Mouse (Mus musculus): ENCODE measurements around the gene Enoph1. TPM values are rescaled to one million over a fixed set of nuclear protein-coding genes. Genes with fewer than 3 reads are reported as not detected.

Gene Enoph1
- total and polyA plus RNA-seq, 3 experiments: 50.4 to 67.3 (median 52.4) TPM

DNA sequence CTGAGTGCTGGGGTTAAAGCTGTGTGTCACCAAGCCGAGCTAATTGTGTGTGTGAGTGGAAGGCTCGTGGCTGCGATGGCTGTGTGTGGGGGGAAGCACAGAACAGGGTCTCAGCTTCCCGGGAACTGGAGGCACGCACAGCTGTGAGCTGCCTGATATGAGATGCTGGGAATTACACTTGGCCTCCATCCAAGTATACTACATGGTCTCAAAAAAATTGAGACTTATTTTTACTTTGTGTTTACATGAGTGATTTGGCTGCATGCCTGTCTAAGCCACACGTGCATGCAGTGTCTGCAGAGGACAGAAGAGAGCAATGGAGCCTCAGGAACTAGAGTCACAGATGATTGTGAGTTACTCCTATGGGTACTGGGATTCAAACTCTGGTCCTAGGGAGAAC, 9.7 kb upstream of the Enoph1 start:
- no peak for TF ChIP-seq ZMIZ1 (IDR thresholded peaks at IDR 0.05; ENCODE audit: low read depth, low read length)
- TF ChIP-seq MEF2A (IDR thresholded peaks at IDR 0.05; ENCODE audit: borderline replicate concordance, low read depth, low read length): no peak
- no peak for TF ChIP-seq TCF12 (IDR thresholded peaks at IDR 0.05; ENCODE audit: low read depth, low read length)
- TF ChIP-seq ETS1 (conservative IDR thresholded peaks at IDR 0.05; ENCODE audit: low read depth, low read length): no peak
- TF ChIP-seq USF2 (conservative IDR thresholded peaks at IDR 0.05; ENCODE audit: low read depth, low read length): no peak
- TF ChIP-seq UBTF (IDR thresholded peaks at IDR 0.05; ENCODE audit: low read depth, low read length): no peak
- no peak for TF ChIP-seq PAX5 (IDR thresholded peaks at IDR 0.05; ENCODE audit: low read length)
- TF ChIP-seq MAZ (IDR thresholded peaks at IDR 0.05; ENCODE audit: low read depth, low read length): no peak
- no peak for TF ChIP-seq ZKSCAN1 (IDR thresholded peaks at IDR 0.05; ENCODE audit: borderline replicate concordance, low read depth, low read length)
- TF ChIP-seq MXI1 (IDR thresholded peaks at IDR 0.05; ENCODE audit: low read depth, low read length): no peak
- no peak for TF ChIP-seq RAD21 (IDR thresholded peaks at IDR 0.05; ENCODE audit: low read depth, low read length)
- Histone ChIP-seq H3K9me3 (replicated peaks; ENCODE audit: low read length) (no peaks in the 10 kb centered on the region), H3K4me1 (ENCODE audit: control insufficient read depth in 1 of 2, insufficient read depth in 2 of 2) (peaks cover 0 to 5% of the 10 kb centered on the region in 2 experiments; a peak in 2 of 4 replicates), H3K4me3 (replicated peaks in 1 of 3; ENCODE audit: low read depth in 2 of 3, low read length in 2 of 3, poor library complexity in 1 of 3) (no peak overlapping the region), H3K4me2 (ENCODE audit: insufficient read depth, low read depth, poor library complexity, severe bottlenecking) (no peak overlapping the region), H3K27ac (ENCODE audit: insufficient read depth, low read depth) (no peak overlapping the region), H3K9ac (ENCODE audit: insufficient read depth, low read depth) (no peak overlapping the region), H3K36me3 (replicated peaks in 1 of 2; ENCODE audit: control insufficient read depth in 1 of 2, insufficient read depth in 1 of 2, low read length in 1 of 2) (peaks cover 24 to 39% of the 10 kb centered on the region in 2 experiments), H3K79me2 (replicated peaks; ENCODE audit: control insufficient read depth, extremely low read depth, insufficient read depth, poor library complexity, severe bottlenecking) (peaks cover 14% of the 10 kb centered on the region), H3K27me3 (replicated peaks) (no peaks in the 10 kb centered on the region)
- DNase-seq (ENCODE audit: extremely low read depth): no peak
- in situ Hi-C loops (cut with MboI; ENCODE audit: low pct_ligation_motif_present, low pct_unique_long_range_greater_than_20kb, low sequenced_read_pairs): no loop called here
- dilution Hi-C loops (cut with MboI; ENCODE audit: extremely low pct_ligation_motif_present, extremely low pct_unique_long_range_greater_than_20kb, low sequenced_read_pairs): no loop called here

DNA sequence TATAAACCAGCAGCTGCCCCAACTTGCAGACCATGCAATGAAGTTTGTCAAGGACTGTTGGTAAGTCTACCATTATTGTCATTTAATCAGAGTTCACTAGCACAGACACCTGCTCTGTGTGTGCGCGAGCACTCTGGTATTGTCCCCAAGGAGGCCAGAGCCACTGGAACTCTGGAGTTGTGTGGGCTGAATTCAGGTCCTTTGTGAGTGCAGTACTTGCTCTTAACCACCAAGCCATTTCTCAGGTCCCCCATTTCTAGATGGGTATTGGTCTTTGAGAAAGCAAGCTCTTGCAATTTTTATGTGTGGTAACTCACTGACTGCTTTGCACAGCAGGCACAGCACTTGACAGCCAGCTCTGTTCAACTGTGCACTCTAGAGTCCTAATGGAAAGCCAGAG, 7.7 kb upstream of the Enoph1 start:
- Histone ChIP-seq H3K9me3 (replicated peaks; ENCODE audit: low read length) (no peaks in the 10 kb centered on the region), H3K27me3 (replicated peaks) (no peaks in the 10 kb centered on the region), H3K4me3 (replicated peaks in 1 of 3; ENCODE audit: low read depth in 2 of 3, low read length in 2 of 3, poor library complexity in 1 of 3) (no peak overlapping the region), H3K27ac (ENCODE audit: insufficient read depth, low read depth) (no peak overlapping the region), H3K36me3 (replicated peaks in 1 of 2; ENCODE audit: control insufficient read depth in 1 of 2, insufficient read depth in 1 of 2, low read length in 1 of 2) (peaks cover 34 to 58% of the 10 kb centered on the region in 2 experiments), H3K79me2 (replicated peaks; ENCODE audit: control insufficient read depth, extremely low read depth, insufficient read depth, poor library complexity, severe bottlenecking) (peaks cover 31% of the 10 kb centered on the region), H3K9ac (ENCODE audit: insufficient read depth, low read depth) (no peak overlapping the region), H3K4me1 (ENCODE audit: control insufficient read depth in 1 of 2, insufficient read depth in 2 of 2) (peaks cover 0 to 17% of the 10 kb centered on the region in 2 experiments; a peak in 2 of 4 replicates), H3K4me2 (ENCODE audit: insufficient read depth, low read depth, poor library complexity, severe bottlenecking) (no peak overlapping the region)
- DNase-seq (ENCODE audit: extremely low read depth): no peak
- dilution Hi-C loops (cut with MboI; ENCODE audit: extremely low pct_ligation_motif_present, extremely low pct_unique_long_range_greater_than_20kb, low sequenced_read_pairs) (no loop called here), in situ Hi-C loops (cut with MboI; ENCODE audit: low pct_ligation_motif_present, low pct_unique_long_range_greater_than_20kb, low sequenced_read_pairs) (no loop called here)
- no peak for TF ChIP-seq CHD2 (IDR thresholded peaks at IDR 0.05; ENCODE audit: low read length)
- TF ChIP-seq NRF1 (IDR thresholded peaks at IDR 0.05; ENCODE audit: low read depth, low read length): no peak
- TF ChIP-seq E2F4 (IDR thresholded peaks at IDR 0.05; ENCODE audit: insufficient replicate concordance, low read depth, low read length): no peak
- no peak for TF ChIP-seq USF2 (conservative IDR thresholded peaks at IDR 0.05; ENCODE audit: low read depth, low read length)
- no peak for TF ChIP-seq SIN3A (IDR thresholded peaks at IDR 0.05; ENCODE audit: low read length)
- no peak for TF ChIP-seq ELF1 (IDR thresholded peaks at IDR 0.05; ENCODE audit: low read depth, low read length)
- TF ChIP-seq IRF4 (IDR thresholded peaks at IDR 0.05; ENCODE audit: low read depth, low read length): no peak
- TF ChIP-seq GABPA (IDR thresholded peaks at IDR 0.05; ENCODE audit: insufficient replicate concordance, low read depth, low read length): no peak
- no peak for TF ChIP-seq RAD21 (IDR thresholded peaks at IDR 0.05; ENCODE audit: low read depth, low read length)
- no peak for TF ChIP-seq ZMIZ1 (IDR thresholded peaks at IDR 0.05; ENCODE audit: low read depth, low read length)
- no peak for TF ChIP-seq CHD1 (IDR thresholded peaks at IDR 0.05; ENCODE audit: low read depth, low read length)
- no peak for TF ChIP-seq POLR2A (IDR thresholded peaks at IDR 0.05; ENCODE audit: low read depth, low read length)
- TF ChIP-seq BHLHE40 (IDR thresholded peaks at IDR 0.05; ENCODE audit: low read depth, low read length): no peak
- no peak for TF ChIP-seq MAFK (IDR thresholded peaks at IDR 0.05; ENCODE audit: insufficient replicate concordance, low read length)
- TF ChIP-seq HCFC1 (IDR thresholded peaks at IDR 0.05; ENCODE audit: low read depth, low read length): no peak
- TF ChIP-seq RCOR1 (conservative IDR thresholded peaks at IDR 0.05; ENCODE audit: low read depth, low read length): no peak
- no peak for TF ChIP-seq JUN (IDR thresholded peaks at IDR 0.05; ENCODE audit: insufficient read depth, low read depth, low read length)

Data from CH12.LX (cell line).